Mouse (Mus musculus) brain, embryonic 14.5 days (tissue): Measurements from ENCODE around the gene Rhov.

Experiments used
- CTCF ChIP-seq: fragments of 200-500 bp; IDR thresholded peaks from 2 replicates; pipeline ENCODE4 v1.5.1; 2012; ENCODE audit warnings: inconsistent platforms, mild to moderate bottlenecking, moderate library complexity, borderline replicate concordance; ENCODE audit not compliant: insufficient read depth, insufficient read length; ENCODE audit errors: extremely low read depth
- POLR2A ChIP-seq: fragments of 200-500 bp; IDR thresholded peaks from 2 replicates; pipeline ENCODE4 v1.6.1; 2012; ENCODE audit warnings: mild to moderate bottlenecking, inconsistent platforms, borderline replicate concordance; ENCODE audit not compliant: poor library complexity, insufficient read depth, insufficient read length, severe bottlenecking; ENCODE audit errors: extremely low read depth

GRCm38 (mm10) chr2:119293776-119294390 is 22.8 kb upstream of the Rhov start:
- TF ChIP-seq POLR2A (no peak), CTCF (no peak)
